29 mouse cellular contexts compared by ENCODE assay signal in genomic region chr15:81676637-81677036, GRCm38 (mm10). TPM values are rescaled to one million over a fixed set of nuclear protein-coding genes. Genes with fewer than 3 reads are reported as not detected.
DNase-seq lines count a peak whose midpoint lies in the region; ATAC-seq and TF ChIP-seq lines count a peak whose summit lies in the region.
"Had no signal": no experiment of that assay in that cellular context is flagged by ENCODE, and none has a peak within 500 bp of the region (broad histone marks: within the 10 kb centered on the region; RNA-seq: fewer than 3 reads in every experiment).

No protein-coding gene starts in this region.

- no peak for DNase-seq in heart, postnatal 4 days
- DNase-seq in heart, postnatal 14 days = no peak
- peak; percentile 21 for DNase-seq in lung, embryonic 14.5 days
- no peak for DNase-seq in lung, postnatal 10 days
- DNase-seq: adrenal gland, adult 2 months; adrenal gland, postnatal 14 days; B cell, adult 2 months; cerebellum, adult 11 months; cerebellum, adult 2 months; cerebellum, adult 9-11 months; cerebellum, postnatal 25 days; forebrain, postnatal 0 days; gastrocnemius, adult 2 months; gastrocnemius, postnatal 14 days; heart, postnatal 36 days; kidney, adult 18-20 months; kidney, adult 9 months had no signal

- peak; percentile 53 for ATAC-seq in heart, embryonic 12.5 days (ENCODE audit: insufficient number of reproducible peaks, low FRiP score)
- ATAC-seq in heart, embryonic 15.5 days (replicated peaks; ENCODE audit: insufficient number of reproducible peaks, insufficient read depth, low FRiP score, low read depth) = peak; percentile 55; the same call in 1 of the 2 replicates
- no peak for ATAC-seq in lung, embryonic 14.5 days (ENCODE audit: insufficient read depth)
- ATAC-seq: forebrain, embryonic 14.5 days; forebrain, postnatal 0 days; hindbrain, postnatal 0 days; inflammation-experienced regulatory T-cells, adult 6 months; intestine, embryonic 16.5 days had no signal

- H3K9me3 ChIP-seq in heart, embryonic 12.5 days (replicated peaks) = no peaks in the 10 kb centered on the region
- no peaks in the 10 kb centered on the region for H3K9me3 ChIP-seq in heart, embryonic 15.5 days (replicated peaks)
- no peaks in the 10 kb centered on the region for H3K9me3 ChIP-seq in lung, embryonic 14.5 days (ENCODE audit: low read depth, low read length)
- H3K9me3 ChIP-seq: embryonic facial prominence, embryonic 12.5 days; embryonic facial prominence, embryonic 15.5 days; G1E had no signal

- no peak overlapping the region for H3K4me3 ChIP-seq in heart, embryonic 12.5 days
- no peak overlapping the region for H3K4me3 ChIP-seq in heart, embryonic 15.5 days
- no peak overlapping the region for H3K4me3 ChIP-seq in lung, embryonic 14.5 days (ENCODE audit: low read depth, low read length)
- H3K4me3 ChIP-seq: embryonic facial prominence, embryonic 12.5 days; embryonic facial prominence, embryonic 15.5 days; gastrocnemius, adult 2 months had no signal

- H3K9ac ChIP-seq in heart, embryonic 12.5 days = no peak overlapping the region
- H3K9ac ChIP-seq in heart, embryonic 15.5 days = no peak overlapping the region
- no peak overlapping the region for H3K9ac ChIP-seq in lung, embryonic 14.5 days
- H3K9ac ChIP-seq: embryonic facial prominence, embryonic 12.5 days; embryonic facial prominence, embryonic 15.5 days; forebrain, postnatal 0 days; hindbrain, embryonic 14.5 days had no signal

- WGBS in heart, embryonic 12.5 days = 63% methylated on average over 3 of the region's 3 CpGs
- WGBS in heart, embryonic 15.5 days = 53% methylated on average over 3 of the region's 3 CpGs
- WGBS in lung, embryonic 14.5 days = 58% methylated on average over 3 of the region's 3 CpGs

- TF ChIP-seq CTCF in lung, embryonic 14.5 days (IDR thresholded peaks at IDR 0.05; ENCODE audit: low read depth) = no peak

- peak overlapping the region; percentile 66 for H3K27ac ChIP-seq in heart, embryonic 12.5 days (ENCODE audit: poor library complexity, severe bottlenecking)
- no peak overlapping the region for H3K27ac ChIP-seq in heart, embryonic 15.5 days
- no peak overlapping the region for H3K27ac ChIP-seq in lung, embryonic 14.5 days (ENCODE audit: low read depth)
- H3K27ac ChIP-seq: embryonic facial prominence, embryonic 12.5 days; embryonic facial prominence, embryonic 15.5 days; gastrocnemius, adult 2 months; hindbrain, embryonic 14.5 days; hindbrain, postnatal 0 days had no signal

- H3K36me3 ChIP-seq in heart, embryonic 12.5 days = peaks cover 63% of the 10 kb centered on the region
- peaks cover 15% of the 10 kb centered on the region for H3K36me3 ChIP-seq in heart, embryonic 15.5 days
- peaks cover 21% of the 10 kb centered on the region; the same call in 1 of the 2 replicates for H3K36me3 ChIP-seq in lung, embryonic 14.5 days (ENCODE audit: insufficient read depth)

- H3K4me2 ChIP-seq in heart, embryonic 12.5 days = no peak overlapping the region
- H3K4me2 ChIP-seq in heart, embryonic 15.5 days = no peak overlapping the region
- H3K4me2 ChIP-seq in lung, embryonic 14.5 days = no peak overlapping the region
- H3K4me2 ChIP-seq: embryonic facial prominence, embryonic 12.5 days; embryonic facial prominence, embryonic 15.5 days; hindbrain, embryonic 14.5 days had no signal

- intact Hi-C loops in heart, postnatal 14 days (cut with DNase I) = no loop called here

- no peaks in the 10 kb centered on the region for H3K27me3 ChIP-seq in heart, embryonic 12.5 days (replicated peaks)
- no peaks in the 10 kb centered on the region for H3K27me3 ChIP-seq in heart, embryonic 15.5 days
- no peaks in the 10 kb centered on the region for H3K27me3 ChIP-seq in lung, embryonic 14.5 days (ENCODE audit: insufficient read depth, low read length)
- H3K27me3 ChIP-seq: CH12.LX; embryonic facial prominence, embryonic 12.5 days; embryonic facial prominence, embryonic 15.5 days had no signal

- no peaks in the 10 kb centered on the region; the same call in 1 of the 2 replicates for H3K4me1 ChIP-seq in heart, embryonic 12.5 days (replicated peaks)
- no peaks in the 10 kb centered on the region for H3K4me1 ChIP-seq in heart, embryonic 15.5 days (replicated peaks)
- H3K4me1 ChIP-seq in lung, embryonic 14.5 days (ENCODE audit: insufficient read depth) = no peaks in the 10 kb centered on the region
- H3K4me1 ChIP-seq: embryonic facial prominence, embryonic 12.5 days; embryonic facial prominence, embryonic 15.5 days had no signal

RNA-seq across cellular contexts. Expression of gene L3mbtl2, which starts 12.9 kb away (rescaled TPM):
- polyA plus RNA-seq in heart, embryonic 12.5 days (2016; fragmentation: Nextera tagmentation; extraction: Ambion mirVana) = 19.4 and 20.3 TPM in 2 replicates
- total RNA-seq in heart, postnatal 4 days (2021) = 10 to 100 TPM; 19.3 to 20.2 TPM
- polyA plus RNA-seq in heart, embryonic 15.5 days (2015; fragmentation: Nextera tagmentation; extraction: Ambion mirVana) = 12.9 and 17.2 TPM in 2 replicates
- 1 to 10 TPM; 9.4 to 9.6 TPM for total RNA-seq in heart, postnatal 14 days (2021)
- 25.8 and 26.7 TPM in 2 replicates for polyA plus RNA-seq in lung, embryonic 14.5 days (2014; fragmentation: Nextera tagmentation; extraction: Ambion mirVana)

RNA-seq across cellular contexts. Expression of gene Chadl, which starts 20.4 kb away (rescaled TPM):
- polyA plus RNA-seq in heart, embryonic 12.5 days (2016; fragmentation: Nextera tagmentation; extraction: Ambion mirVana) = 0.75 and 0.82 TPM in 2 replicates
- 1 to 10 TPM in 1 of 2 experiments, under 1 TPM in 1; 0.76 to 1.5 TPM for total RNA-seq in heart, postnatal 4 days (2021)
- 1.4 and 2.3 TPM in 2 replicates for polyA plus RNA-seq in heart, embryonic 15.5 days (2015; fragmentation: Nextera tagmentation; extraction: Ambion mirVana)
- 1 to 10 TPM; 1.0 to 1.1 TPM for total RNA-seq in heart, postnatal 14 days (2021)
- polyA plus RNA-seq in lung, embryonic 14.5 days (2014; fragmentation: Nextera tagmentation; extraction: Ambion mirVana) = 4.6 and 4.7 TPM in 2 replicates
- total RNA-seq: common myeloid progenitor, adult 5-6 weeks had no signal
- polyA plus RNA-seq: G1E had no signal
